Mouse (Mus musculus): ENCODE results near the gene Vsig8. TPM values are rescaled to one million over a fixed set of nuclear protein-coding genes. Genes with fewer than 3 reads are reported as not detected.

Gene Vsig8
- total RNA-seq, 2 experiments from 2014 or later: not detected

- DNase-seq: no peak
- intact Hi-C loops (cut with DNase I; ENCODE audit: low total_unique reads): no loop called here
Observed at GRCm38 (mm10) chr1:172526380-172527081, 29.2 kb upstream of the Vsig8 start.

GRCm38 (mm10) chr1:172527431-172527830 is 28.3 kb upstream of the Vsig8 start:
- intact Hi-C loops (cut with DNase I; ENCODE audit: low total_unique reads): no loop called here
- DNase-seq: no peak

- DNase-seq: peak; percentile 87
- intact Hi-C loops (cut with DNase I; ENCODE audit: low total_unique reads): no loop called here
Observed at GRCm38 (mm10) chr1:172528701-172529100, 27.0 kb upstream of the Vsig8 start.

GRCm38 (mm10) chr1:172530544-172531220 is 25.1 kb upstream of the Vsig8 start:
- DNase-seq: no peak
- intact Hi-C loops (cut with DNase I; ENCODE audit: low total_unique reads): loop anchor here (5.0 kb wide), 1 partner anchor 87 kb away; no protein-coding TSS in a partner anchor

GRCm38 (mm10) chr1:172532551-172532950 is 23.2 kb upstream of the Vsig8 start:
- no peak for DNase-seq
- intact Hi-C loops (cut with DNase I; ENCODE audit: low total_unique reads): loop anchor here (5.0 kb wide), 1 partner anchor 85 kb away; no protein-coding TSS in a partner anchor

GRCm38 (mm10) chr1:172535116-172535515 is 20.6 kb upstream of the Vsig8 start:
- intact Hi-C loops (cut with DNase I; ENCODE audit: low total_unique reads): no loop called here

GRCm38 (mm10) chr1:172539827-172540226 is 15.9 kb upstream of the Vsig8 start:
- no peak for DNase-seq
- intact Hi-C loops (cut with DNase I; ENCODE audit: low total_unique reads): no loop called here

More at GRCm38 (mm10) chr1:172535116-172535515, 20.6 kb upstream of the Vsig8 start:
- DNase-seq: no peak

- no peak for DNase-seq
- intact Hi-C loops (cut with DNase I; ENCODE audit: low total_unique reads): no loop called here
Observed at GRCm38 (mm10) chr1:172540283-172540820, 15.4 kb upstream of the Vsig8 start.

- no peak for DNase-seq
- intact Hi-C loops (cut with DNase I; ENCODE audit: low total_unique reads): no loop called here
Observed at GRCm38 (mm10) chr1:172546062-172546461, 9.7 kb upstream of the Vsig8 start.

GRCm38 (mm10) chr1:172548501-172548900 is 7.2 kb upstream of the Vsig8 start:
- intact Hi-C loops (cut with DNase I; ENCODE audit: low total_unique reads): no loop called here
- no peak for DNase-seq

- DNase-seq: no peak
Observed at GRCm38 (mm10) chr1:172549314-172549713, 6.4 kb upstream of the Vsig8 start.

GRCm38 (mm10) chr1:172549717-172550116 is 6.0 kb upstream of the Vsig8 start:
- intact Hi-C loops (cut with DNase I; ENCODE audit: low total_unique reads): no loop called here
- no peak for DNase-seq

More at GRCm38 (mm10) chr1:172549314-172549713, 6.4 kb upstream of the Vsig8 start:
- intact Hi-C loops (cut with DNase I; ENCODE audit: low total_unique reads): no loop called here

- no peak for DNase-seq
- intact Hi-C loops (cut with DNase I; ENCODE audit: low total_unique reads): no loop called here
Observed at GRCm38 (mm10) chr1:172550551-172550951, 5.2 kb upstream of the Vsig8 start.

- intact Hi-C loops (cut with DNase I; ENCODE audit: low total_unique reads): no loop called here
- DNase-seq: no peak
Observed at GRCm38 (mm10) chr1:172551009-172551408, 4.7 kb upstream of the Vsig8 start.

GRCm38 (mm10) chr1:172552623-172553022 is 3.1 kb upstream of the Vsig8 start:
- DNase-seq: no peak

GRCm38 (mm10) chr1:172562641-172563464 is 7.1 kb downstream of the Vsig8 start:
- intact Hi-C loops (cut with DNase I; ENCODE audit: low total_unique reads): no loop called here
- DNase-seq: peak; percentile 70

More at GRCm38 (mm10) chr1:172552623-172553022, 3.1 kb upstream of the Vsig8 start:
- intact Hi-C loops (cut with DNase I; ENCODE audit: low total_unique reads): no loop called here

GRCm38 (mm10) chr1:172563465-172563828 is 7.7 kb downstream of the Vsig8 start:
- intact Hi-C loops (cut with DNase I; ENCODE audit: low total_unique reads): no loop called here
- DNase-seq: no peak

- intact Hi-C loops (cut with DNase I; ENCODE audit: low total_unique reads): no loop called here
- no peak for DNase-seq
Observed at GRCm38 (mm10) chr1:172566131-172566530, 10.4 kb downstream of the Vsig8 start.

- no peak for DNase-seq
- intact Hi-C loops (cut with DNase I; ENCODE audit: low total_unique reads): no loop called here
Observed at GRCm38 (mm10) chr1:172567758-172568157, 12.0 kb downstream of the Vsig8 start.

- no peak for DNase-seq
- intact Hi-C loops (cut with DNase I; ENCODE audit: low total_unique reads): no loop called here
Observed at GRCm38 (mm10) chr1:172580116-172580515, 24.4 kb downstream of the Vsig8 start.

All from gastrocnemius, postnatal 14 days (tissue).